Mouse (Mus musculus) left cerebral cortex, adult 8-10 months (tissue): ENCODE results near the gene Ruvbl2. TPM values are rescaled to one million over a fixed set of nuclear protein-coding genes. Genes with fewer than 3 reads are reported as not detected.
"Not testable (repeated sequence)": the region's sequence is repeated elsewhere in the genome, so short reads cannot be mapped to it uniquely, and the experiment has no call there.

ENCODE experiments used
- DNase-seq, 2 experiments: peaks; one replicate each; pipeline ENCODE4 v3.0.0; 2022; ENCODE audit warnings: low spot score in 2 of 2
- microRNA-seq, 2 experiments: library from miRNA; unstranded; fragments of <30 nt; microRNA quantifications; one replicate each; pipeline ENCODE4 v1.2.0; 2022
- total RNA-seq, 4 experiments: library from RNA; stranded (reverse); gene quantifications; 2 replicates each; pipeline ENCODE4 v1.2.4; 2022

The Ruvbl2 gene
- total RNA-seq, 4 experiments from 2014 or later: 30.0 to 37.5 (median 32.0) TPM

DNA sequence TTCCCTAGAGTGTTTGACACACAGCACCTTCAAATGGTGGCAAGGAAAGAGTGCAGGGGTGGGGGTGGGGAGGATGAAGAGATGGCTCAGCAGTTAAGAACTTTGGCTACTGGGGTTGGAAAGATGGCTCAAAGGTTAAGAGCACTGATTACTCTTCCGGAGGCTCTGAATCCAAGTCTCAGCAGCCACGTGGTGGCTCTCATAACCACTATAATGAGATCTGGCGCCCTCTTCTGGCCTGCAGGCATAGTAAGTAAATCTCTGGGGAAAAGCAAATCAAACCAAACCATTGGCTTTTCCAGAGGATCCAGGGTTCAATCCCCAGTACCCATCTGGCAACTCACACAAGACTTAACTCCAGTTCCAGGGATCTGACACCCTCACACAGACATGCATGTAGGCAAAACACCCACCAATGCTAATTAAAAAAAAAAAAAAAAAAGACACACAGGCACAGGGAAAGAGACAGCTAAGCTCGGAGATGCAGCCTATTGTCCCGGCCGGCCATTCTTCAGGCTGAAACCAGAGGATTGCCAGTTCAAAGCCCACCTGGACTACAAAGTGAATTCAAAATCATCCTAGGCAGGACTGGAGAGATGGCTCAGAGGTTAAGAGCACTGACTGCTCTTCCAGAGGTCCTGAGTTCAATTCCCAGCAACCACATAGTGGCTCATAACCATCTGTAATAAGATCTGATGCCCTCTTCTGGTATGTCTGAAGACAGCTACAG, 34.2 kb downstream of the Ruvbl2 start:
- DNase-seq: no peak

DNA sequence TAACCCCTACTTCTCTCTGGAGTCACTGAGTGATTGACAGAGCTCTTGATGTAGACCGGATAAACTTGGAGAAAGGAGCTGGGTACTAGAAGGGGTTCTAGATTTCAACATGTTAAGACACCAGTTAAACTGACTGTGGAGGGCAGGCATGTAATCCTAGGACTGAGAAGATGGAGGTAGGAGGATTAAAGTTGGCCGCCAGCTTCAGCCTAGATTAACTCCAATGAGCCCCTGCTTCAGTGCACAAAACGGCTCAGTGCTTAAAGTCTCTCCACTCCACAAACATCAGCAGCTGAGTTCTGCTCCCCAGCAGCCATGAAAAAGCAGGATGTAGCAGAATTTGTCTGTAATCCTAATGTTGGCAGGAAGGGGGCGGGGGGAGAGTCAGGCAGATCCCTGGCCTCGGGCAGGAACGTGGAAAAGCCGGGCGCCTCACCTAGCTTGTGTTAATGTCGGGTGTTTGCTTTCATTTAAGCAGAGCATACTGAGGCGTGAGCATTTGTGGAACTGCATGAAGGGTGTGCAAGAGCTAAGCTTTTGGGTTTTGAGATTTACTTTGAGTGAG, 36.3 kb downstream of the Ruvbl2 start:
- no peak for DNase-seq

DNA sequence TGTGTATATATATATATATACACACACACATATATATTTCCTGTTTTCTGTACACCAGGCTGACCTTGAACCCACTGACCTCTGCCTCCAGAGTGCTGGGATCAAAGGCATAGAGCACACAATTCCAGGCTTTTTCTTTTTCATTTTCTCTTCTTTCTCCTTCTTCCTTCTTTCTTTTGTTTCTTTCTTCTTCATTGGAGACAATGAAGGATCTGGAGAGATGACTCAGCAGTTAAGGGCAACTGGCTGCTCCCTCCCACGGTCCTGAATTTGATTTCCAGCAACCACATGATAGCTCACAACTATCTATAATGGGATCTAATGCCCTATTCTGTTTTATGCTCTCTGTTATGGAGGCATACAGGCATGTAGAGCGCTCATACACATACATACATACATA, 41.1 kb downstream of the Ruvbl2 start:
- DNase-seq: no peak

DNA sequence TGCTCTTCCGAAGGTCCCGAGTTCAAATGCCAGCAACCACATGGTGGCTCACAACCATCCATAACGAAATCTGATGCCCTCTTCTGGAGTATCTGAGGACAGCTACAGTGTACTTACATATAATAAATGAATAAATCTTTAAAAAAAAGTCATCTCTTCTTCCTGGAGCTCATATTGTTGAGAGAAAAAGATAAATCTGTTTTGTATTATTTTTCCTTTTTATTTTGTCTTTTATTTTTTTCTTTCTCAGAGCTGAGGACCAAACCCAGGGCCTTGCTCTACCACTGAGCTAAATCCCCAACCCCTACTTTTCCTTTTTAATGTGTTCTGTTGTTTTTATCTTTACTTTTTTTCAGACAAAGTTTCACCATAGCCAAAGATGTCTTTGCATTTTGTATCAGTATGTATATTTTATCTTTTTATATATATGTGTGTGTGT, 41.5 kb downstream of the Ruvbl2 start:
- not testable (repeated sequence) for DNase-seq

DNA sequence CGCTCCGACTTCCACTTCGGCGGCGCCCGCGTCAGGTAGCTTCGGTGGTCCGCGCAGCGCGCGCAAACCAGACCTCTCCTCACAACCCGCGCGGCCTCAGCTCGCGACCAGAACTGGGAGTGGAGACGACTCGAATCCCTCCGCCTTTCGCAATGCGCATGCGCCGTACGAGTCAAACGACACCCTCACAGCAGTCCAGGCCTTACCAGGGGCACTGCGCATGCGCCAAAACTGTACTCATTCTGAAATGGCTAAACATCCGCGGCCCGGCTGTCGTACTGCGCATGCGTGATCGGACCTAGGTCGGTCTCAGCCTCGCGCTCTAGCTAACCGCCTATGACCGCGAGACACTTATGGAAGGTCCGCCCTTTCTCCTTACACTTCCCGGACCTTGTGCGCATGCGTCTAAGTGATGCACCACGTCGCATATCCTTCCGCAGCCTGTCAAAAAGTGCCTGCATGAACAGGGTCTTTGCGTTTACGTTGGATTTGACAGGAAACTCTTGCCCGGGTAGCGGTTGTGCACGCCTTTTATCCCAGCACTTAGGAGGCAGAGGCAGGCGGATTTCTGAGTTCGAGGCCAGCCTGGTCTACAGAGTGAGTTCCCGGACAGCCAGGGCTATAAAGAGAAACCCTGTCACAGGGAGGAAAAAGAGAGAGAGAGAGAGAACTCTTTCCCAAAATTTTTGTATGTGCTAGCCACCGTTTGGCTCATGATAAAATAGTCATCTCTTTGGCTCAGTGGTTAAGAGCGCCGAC, 42.1 kb downstream of the Ruvbl2 start, which contains the start of gene Snrnp70:
Gene Snrnp70, minus strand, starts transcription at position 165 of the 759 bp plus-strand sequence.
- peak; percentile 99 to 100 for DNase-seq

DNA sequence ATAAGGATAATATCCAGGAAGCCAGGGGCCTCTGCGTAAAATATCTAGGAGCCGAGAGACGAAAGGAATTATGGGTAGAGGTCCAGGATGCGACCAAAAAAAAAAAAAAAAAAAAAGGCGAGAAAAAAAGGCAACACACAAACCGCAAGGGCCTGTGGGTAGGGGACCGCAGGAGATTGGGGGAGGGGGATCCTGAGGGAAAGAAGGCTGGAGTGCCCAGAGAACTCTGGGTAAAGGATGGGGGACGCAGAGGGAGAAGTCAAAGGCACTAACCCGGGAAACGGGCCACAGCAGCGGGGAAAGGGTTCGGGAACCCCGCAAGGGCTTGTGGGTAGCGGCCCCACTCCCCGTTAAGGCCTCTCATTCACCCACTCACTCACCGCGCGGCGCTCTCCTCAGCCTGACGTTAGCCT, 42.8 kb downstream of the Ruvbl2 start:
- no peak for DNase-seq

DNA sequence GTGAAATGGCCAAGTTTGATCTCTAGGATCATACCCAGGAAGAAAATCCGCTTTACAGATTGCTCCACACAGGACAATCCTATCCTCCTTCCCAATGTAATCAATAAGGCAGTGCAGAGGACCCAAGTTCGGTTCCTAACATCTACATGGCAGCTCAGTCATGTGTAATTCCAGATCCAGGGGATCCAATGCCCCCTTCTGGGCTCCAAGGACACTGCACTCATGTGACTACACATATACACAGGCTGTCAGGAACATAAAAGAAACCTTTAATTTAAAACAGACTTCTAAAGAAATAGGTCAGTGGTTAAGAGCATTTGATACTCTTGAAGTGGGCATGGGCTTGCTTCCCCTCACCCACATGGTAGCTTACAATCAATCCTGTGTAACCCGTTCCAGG, 51.8 kb downstream of the Ruvbl2 start:
- DNase-seq: no peak

DNA sequence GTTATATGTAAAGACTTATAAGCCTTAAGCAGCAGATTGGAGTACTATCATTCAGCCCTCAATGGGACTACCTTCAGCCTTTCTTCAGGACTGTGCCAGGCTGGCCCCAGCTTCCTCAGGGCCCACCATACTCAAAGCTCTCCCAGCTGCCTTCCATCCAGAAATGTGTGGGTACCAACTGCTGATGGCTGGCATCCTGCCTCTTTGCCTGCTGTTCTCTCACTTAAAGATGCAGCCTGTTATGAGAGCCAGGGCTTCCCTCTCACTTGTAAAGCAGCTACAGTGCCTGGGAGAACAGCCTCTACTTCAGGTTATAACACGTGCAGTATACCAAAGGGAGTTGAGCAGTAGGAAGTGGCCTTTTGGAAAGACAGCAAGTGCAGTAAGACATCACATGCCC, 61.8 kb downstream of the Ruvbl2 start:
- DNase-seq: no peak

DNA sequence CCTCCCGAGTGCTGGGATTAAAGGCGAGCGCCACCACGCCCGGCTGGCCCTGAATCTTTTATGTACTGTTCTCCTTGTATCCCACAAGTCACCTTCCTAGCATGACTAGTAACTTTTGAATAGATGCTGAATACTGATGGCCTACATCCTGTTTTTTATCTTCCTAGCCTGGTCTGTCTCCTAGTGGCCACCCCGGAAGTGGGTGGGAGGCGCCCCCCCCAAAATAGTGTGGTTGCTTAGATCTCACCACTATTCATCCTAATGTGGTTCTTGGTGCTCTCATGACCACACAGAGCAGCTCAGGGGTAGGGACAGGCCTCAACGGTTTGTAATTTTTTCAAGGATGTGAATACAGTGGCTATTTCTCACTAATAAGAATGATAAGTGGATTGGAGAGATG, 63.3 kb downstream of the Ruvbl2 start:
- no peak for DNase-seq

DNA sequence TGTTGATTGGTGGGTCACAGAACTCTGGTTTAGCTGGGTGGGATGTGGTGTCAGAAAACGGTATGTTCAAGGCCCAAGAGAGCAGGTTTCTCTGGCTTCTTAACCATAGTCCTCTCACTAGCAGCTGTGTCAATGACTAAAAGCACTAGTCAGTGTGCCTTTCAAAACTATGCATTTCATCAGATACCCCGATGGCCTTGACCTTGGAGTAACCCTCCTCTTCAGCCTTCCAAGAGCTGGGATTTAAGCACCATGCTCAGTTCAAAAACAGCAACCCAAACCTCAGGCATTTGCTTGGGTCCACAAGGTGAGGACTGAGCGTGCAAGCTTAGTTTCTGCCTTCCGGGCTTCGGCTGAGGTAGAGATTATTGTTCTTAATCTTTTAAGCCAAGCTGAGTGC, 65.5 kb downstream of the Ruvbl2 start:
- no peak for DNase-seq

Small RNAs within 50 kb of the gene (microRNA-seq; reads per million reads assigned to microRNA genes)
- 0 reads per million in 2 experiments for gene Gm22133

Other genes with a start within 250 kb of the Ruvbl2 start
- gene Ccdc155, start 233.2 kb downstream of the Ruvbl2 start, total RNA-seq: 1 to 10 TPM; 4.3 to 6.4 (median 5.4) TPM
- 10 to 100 TPM; 23.1 to 31.5 (median 26.8) TPM for gene Dkkl1, start 225.9 kb downstream of the Ruvbl2 start, total RNA-seq
- gene Tead2, start 222.3 kb downstream of the Ruvbl2 start, total RNA-seq: 1 to 10 TPM; 2.0 to 5.1 (median 3.0) TPM
- 10 to 100 TPM in 2 of 4 experiments, 1 to 10 TPM in 2; 5.0 to 18.9 (median 11.9) TPM for gene Cd37, start 199.0 kb downstream of the Ruvbl2 start, total RNA-seq
- 1 to 10 TPM; 1.6 to 2.6 (median 2.1) TPM for gene Slc6a16, start 197.0 kb downstream of the Ruvbl2 start, total RNA-seq
- gene Slc6a21, start 160.6 kb downstream of the Ruvbl2 start, total RNA-seq: under 1 TPM in 3 of 4 experiments, not detected in 1; 0.19 to 0.55 (median 0.34) TPM
- 10 to 100 TPM; 23.9 to 27.8 (median 25.1) TPM for gene Trpm4, start 104.3 kb downstream of the Ruvbl2 start, total RNA-seq
- 1 to 10 TPM in 1 of 4 experiments, under 1 TPM in 3; 0.26 to 1.1 (median 0.78) TPM for gene Hrc, start 102.8 kb downstream of the Ruvbl2 start, total RNA-seq
- gene Ppfia3, start 71.1 kb downstream of the Ruvbl2 start, total RNA-seq: 100 to 1,000 TPM; 137 to 162 (median 150) TPM
- 100 to 1,000 TPM; 139 to 172 (median 159) TPM for gene Lin7b, start 67.5 kb downstream of the Ruvbl2 start, total RNA-seq
- gene Snrnp70, start 42.4 kb downstream of the Ruvbl2 start, total RNA-seq: 100 to 1,000 TPM; 295 to 398 (median 356) TPM
- under 1 TPM in 1 of 4 experiments, not detected in 3; 0.14 TPM for gene Kcna7, start 32.4 kb downstream of the Ruvbl2 start, total RNA-seq
- under 1 TPM in 2 of 4 experiments, not detected in 2; 0.36 to 0.39 TPM for gene Ntf5, start 24.4 kb downstream of the Ruvbl2 start, total RNA-seq
- not detected for gene Lhb, start 17.3 kb downstream of the Ruvbl2 start, total RNA-seq
- 10 to 100 TPM; 14.7 to 16.4 (median 15.1) TPM for gene Gys1, start 3.3 kb downstream of the Ruvbl2 start, total RNA-seq
- 100 to 1,000 TPM; 206 to 283 (median 229) TPM for gene Ftl1, start 21.8 kb upstream of the Ruvbl2 start, total RNA-seq
- 10 to 100 TPM; 57.8 to 78.7 (median 67.0) TPM for gene Bax, start 28.8 kb upstream of the Ruvbl2 start, total RNA-seq
- gene Tulp2, start 43.8 kb upstream of the Ruvbl2 start, total RNA-seq: not detected
- gene Gm45808, start 48.7 kb upstream of the Ruvbl2 start, total RNA-seq: 1 to 10 TPM in 3 of 4 experiments, not detected in 1; 1.9 to 3.2 (median 2.9) TPM
- gene Dhdh, start 50.7 kb upstream of the Ruvbl2 start, total RNA-seq: 1 to 10 TPM; 5.9 to 7.0 (median 6.3) TPM
- 100 to 1,000 TPM in 3 of 4 experiments, 10 to 100 TPM in 1; 97.8 to 121 (median 110) TPM for gene Nucb1, start 72.3 kb upstream of the Ruvbl2 start, total RNA-seq
- gene Ppp1r15a, start 88.2 kb upstream of the Ruvbl2 start, total RNA-seq: 10 to 100 TPM; 16.0 to 27.0 (median 22.4) TPM
- 1 to 10 TPM; 3.0 to 5.1 (median 4.0) TPM for gene Plekha4, start 88.2 kb upstream of the Ruvbl2 start, total RNA-seq
- gene Hsd17b14, start 116.8 kb upstream of the Ruvbl2 start, total RNA-seq: 1 to 10 TPM in 2 of 4 experiments, under 1 TPM in 1, not detected in 1; 0.72 to 2.6 (median 1.2) TPM
- 10 to 100 TPM; 19.3 to 21.1 (median 19.9) TPM for gene Bcat2, start 132.1 kb upstream of the Ruvbl2 start, total RNA-seq
- gene Fgf21, start 177.4 kb upstream of the Ruvbl2 start, total RNA-seq: not detected
- under 1 TPM in 1 of 4 experiments, not detected in 3; 0.21 TPM for gene Fut1, start 179.2 kb upstream of the Ruvbl2 start, total RNA-seq
- gene Izumo1, start 183.7 kb upstream of the Ruvbl2 start, total RNA-seq: not detected
- 1 to 10 TPM; 5.9 to 7.6 (median 6.6) TPM for gene Rasip1, start 189.4 kb upstream of the Ruvbl2 start, total RNA-seq
- gene Mamstr, start 201.9 kb upstream of the Ruvbl2 start, total RNA-seq: 1 to 10 TPM; 3.5 to 6.0 (median 5.6) TPM
- under 1 TPM in 1 of 4 experiments, not detected in 3; 0.59 TPM for gene Fut2, start 228.3 kb upstream of the Ruvbl2 start, total RNA-seq
- 1 to 10 TPM; 7.6 to 8.7 (median 8.2) TPM for gene Ntn5, start 245.9 kb upstream of the Ruvbl2 start, total RNA-seq